Mouse (Mus musculus): ENCODE data around the gene Snorc. TPM values are rescaled to one million over a fixed set of nuclear protein-coding genes. Genes with fewer than 3 reads are reported as not detected.
"Not testable (repeated sequence)": the region's sequence is repeated elsewhere in the genome, so short reads cannot be mapped to it uniquely, and the experiment has no call there.

Snorc gene
- not detected in 2 replicates for polyA plus RNA-seq (2014; fragmentation: Nextera tagmentation; extraction: Ambion mirVana)

DNA sequence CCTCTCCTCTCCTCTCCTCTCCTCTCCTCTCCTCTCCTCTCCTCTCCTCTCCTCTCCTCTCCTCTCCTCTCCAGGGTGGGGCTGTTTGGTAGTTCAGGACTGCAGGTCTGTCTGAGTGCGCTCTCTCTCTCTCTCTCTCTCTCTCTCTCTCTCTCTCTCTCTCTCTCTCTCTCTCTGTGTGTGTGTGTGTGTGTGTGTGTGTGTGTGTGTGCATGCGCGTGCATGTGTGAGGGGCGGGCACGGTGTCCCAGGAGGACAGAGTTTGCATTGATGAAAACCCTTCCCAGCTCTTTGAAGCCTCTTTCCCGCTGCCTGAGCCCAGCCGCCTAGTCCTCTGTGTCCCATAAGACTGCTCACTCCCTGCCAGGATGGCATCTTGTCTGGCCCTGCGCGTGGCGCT is at the start of gene Snorc:
TSS of gene Snorc (plus strand) at position 301 of the 400 bp plus-strand sequence.
- not testable (repeated sequence) for H3K4me1 ChIP-seq (ENCODE audit: control insufficient read depth, insufficient read depth, low read length); H3K4me3 ChIP-seq (ENCODE audit: low read depth, low read length); H3K36me3 ChIP-seq (ENCODE audit: control insufficient read depth, insufficient read depth, low read length); H3K9ac ChIP-seq (ENCODE audit: low read depth, low read length); H3K4me2 ChIP-seq; H3K27ac ChIP-seq (ENCODE audit: low read depth, low read length); ATAC-seq (replicated peaks; ENCODE audit: insufficient number of reproducible peaks, low FRiP score, low TSS enrichment); H3K9me3 ChIP-seq (replicated peaks; ENCODE audit: control insufficient read depth, low read length)
- peaks cover 16% of the 10 kb centered on the region for H3K27me3 ChIP-seq (ENCODE audit: control insufficient read depth, insufficient read depth, low read length)
- 44% methylated on average over 9 of the region's 10 CpGs for WGBS (ENCODE audit: insufficient replicate concordance)

DNA sequence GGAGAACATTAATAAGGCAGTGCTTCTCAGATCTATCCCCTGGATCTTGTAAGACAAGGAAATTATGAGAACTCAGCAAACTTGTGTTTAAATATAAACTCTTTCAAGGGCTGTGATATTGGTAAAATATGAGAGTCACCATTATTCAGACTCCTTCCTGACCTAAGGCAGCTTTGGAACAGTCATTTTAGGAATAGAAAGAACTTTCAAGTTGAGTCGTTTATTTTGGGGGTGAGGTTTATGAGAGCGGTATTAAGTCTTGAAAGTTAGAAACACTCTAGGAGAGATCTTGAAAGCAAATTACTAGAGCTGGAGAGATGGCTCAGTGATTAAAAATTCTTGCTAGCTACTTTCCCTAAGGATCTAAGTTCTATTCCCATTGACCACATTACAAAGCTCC is 34.9 kb upstream of the Snorc start:
- H3K4me2 ChIP-seq: no peak overlapping the region
- H3K9ac ChIP-seq (ENCODE audit: low read depth, low read length): no peak overlapping the region
- H3K36me3 ChIP-seq (ENCODE audit: control insufficient read depth, insufficient read depth, low read length): peaks cover 12% of the 10 kb centered on the region
- no peak overlapping the region for H3K4me3 ChIP-seq (ENCODE audit: low read depth, low read length)
- no peaks in the 10 kb centered on the region for H3K9me3 ChIP-seq (replicated peaks; ENCODE audit: control insufficient read depth, low read length)
- no peak for ATAC-seq (replicated peaks; ENCODE audit: insufficient number of reproducible peaks, low FRiP score, low TSS enrichment)
- H3K4me1 ChIP-seq (ENCODE audit: control insufficient read depth, insufficient read depth, low read length): no peaks in the 10 kb centered on the region
- no peak overlapping the region for H3K27ac ChIP-seq (ENCODE audit: low read depth, low read length)
- H3K27me3 ChIP-seq (ENCODE audit: control insufficient read depth, insufficient read depth, low read length): no peaks in the 10 kb centered on the region
- 94% methylated on average over 2 of the region's 2 CpGs for WGBS (ENCODE audit: insufficient replicate concordance)

GRCm38 (mm10) chr1:87436583-87436982 is 33.5 kb upstream of the Snorc start:
- Histone ChIP-seq H3K9ac (ENCODE audit: low read depth, low read length) (no peak overlapping the region), H3K36me3 (ENCODE audit: control insufficient read depth, insufficient read depth, low read length) (peaks cover 10% of the 10 kb centered on the region), H3K27ac (ENCODE audit: low read depth, low read length) (no peak overlapping the region), H3K27me3 (ENCODE audit: control insufficient read depth, insufficient read depth, low read length) (no peaks in the 10 kb centered on the region), H3K4me1 (ENCODE audit: control insufficient read depth, insufficient read depth, low read length) (no peaks in the 10 kb centered on the region), H3K4me2 (no peak overlapping the region), H3K9me3 (replicated peaks; ENCODE audit: control insufficient read depth, low read length) (no peaks in the 10 kb centered on the region), H3K4me3 (ENCODE audit: low read depth, low read length) (no peak overlapping the region)
- ATAC-seq (replicated peaks; ENCODE audit: insufficient number of reproducible peaks, low FRiP score, low TSS enrichment): no peak
- 58% methylated on average over 6 of the region's 6 CpGs for WGBS (ENCODE audit: insufficient replicate concordance)

GRCm38 (mm10) chr1:87447183-87448104 is 22.6 kb upstream of the Snorc start:
- H3K9me3 ChIP-seq (replicated peaks; ENCODE audit: control insufficient read depth, low read length): no peaks in the 10 kb centered on the region
- no peaks in the 10 kb centered on the region for H3K27me3 ChIP-seq (ENCODE audit: control insufficient read depth, insufficient read depth, low read length)
- no peak overlapping the region for H3K4me2 ChIP-seq
- no peak overlapping the region for H3K9ac ChIP-seq (ENCODE audit: low read depth, low read length)
- H3K36me3 ChIP-seq (ENCODE audit: control insufficient read depth, insufficient read depth, low read length): peaks cover 12% of the 10 kb centered on the region; the same call in 1 of the 2 replicates
- ATAC-seq (replicated peaks; ENCODE audit: insufficient number of reproducible peaks, low FRiP score, low TSS enrichment): no peak
- H3K4me3 ChIP-seq (ENCODE audit: low read depth, low read length): no peak overlapping the region
- no peaks in the 10 kb centered on the region for H3K4me1 ChIP-seq (ENCODE audit: control insufficient read depth, insufficient read depth, low read length)
- no peak overlapping the region for H3K27ac ChIP-seq (ENCODE audit: low read depth, low read length)
- WGBS (ENCODE audit: insufficient replicate concordance): 41% methylated on average over 5 of the region's 5 CpGs

DNA sequence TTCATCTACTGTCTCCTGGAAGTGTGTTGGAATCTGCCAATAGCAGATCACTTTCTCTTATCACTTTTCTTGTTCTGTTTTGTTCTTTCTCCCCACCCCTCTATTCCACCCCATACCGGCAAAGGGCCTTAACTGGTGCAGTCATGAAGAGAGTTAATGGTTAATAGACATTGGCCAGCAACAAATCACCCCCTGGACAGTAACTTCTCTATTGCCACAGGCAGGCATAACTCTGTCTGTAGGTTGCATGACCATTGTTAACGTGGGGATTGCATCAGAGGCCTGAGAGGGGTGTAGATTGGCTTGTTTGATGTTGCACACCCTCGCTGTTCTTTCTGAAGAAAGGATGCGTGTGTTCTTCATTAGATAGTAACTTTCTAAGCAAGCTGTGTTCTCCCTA is 20.6 kb upstream of the Snorc start:
- Histone ChIP-seq H3K4me3 (ENCODE audit: low read depth, low read length) (no peak overlapping the region), H3K36me3 (ENCODE audit: control insufficient read depth, insufficient read depth, low read length) (peaks cover 12% of the 10 kb centered on the region; the same call in 1 of the 2 replicates), H3K4me1 (ENCODE audit: control insufficient read depth, insufficient read depth, low read length) (no peaks in the 10 kb centered on the region), H3K9me3 (replicated peaks; ENCODE audit: control insufficient read depth, low read length) (no peaks in the 10 kb centered on the region), H3K9ac (ENCODE audit: low read depth, low read length) (no peak overlapping the region), H3K4me2 (no peak overlapping the region), H3K27ac (ENCODE audit: low read depth, low read length) (no peak overlapping the region), H3K27me3 (ENCODE audit: control insufficient read depth, insufficient read depth, low read length) (no peaks in the 10 kb centered on the region)
- ATAC-seq (replicated peaks; ENCODE audit: insufficient number of reproducible peaks, low FRiP score, low TSS enrichment): no peak
- WGBS (ENCODE audit: insufficient replicate concordance): 83% methylated on average over 4 of the region's 4 CpGs

- Histone ChIP-seq H3K4me1 (ENCODE audit: control insufficient read depth, insufficient read depth, low read length) (no peaks in the 10 kb centered on the region), H3K4me3 (ENCODE audit: low read depth, low read length) (no peak overlapping the region), H3K27me3 (ENCODE audit: control insufficient read depth, insufficient read depth, low read length) (no peaks in the 10 kb centered on the region), H3K36me3 (ENCODE audit: control insufficient read depth, insufficient read depth, low read length) (no peaks in the 10 kb centered on the region), H3K27ac (ENCODE audit: low read depth, low read length) (no peak overlapping the region), H3K9me3 (replicated peaks; ENCODE audit: control insufficient read depth, low read length) (peaks cover 4% of the 10 kb centered on the region; the same call in 1 of the 2 replicates), H3K4me2 (no peak overlapping the region), H3K9ac (ENCODE audit: low read depth, low read length) (no peak overlapping the region)
- 88% methylated on average over 1 of the region's 1 CpGs for WGBS (ENCODE audit: insufficient replicate concordance)
- ATAC-seq (replicated peaks; ENCODE audit: insufficient number of reproducible peaks, low FRiP score, low TSS enrichment): no peak
These were observed 13.6 kb upstream of the Snorc start for GRCm38 (mm10) chr1:87456425-87456824.

DNA sequence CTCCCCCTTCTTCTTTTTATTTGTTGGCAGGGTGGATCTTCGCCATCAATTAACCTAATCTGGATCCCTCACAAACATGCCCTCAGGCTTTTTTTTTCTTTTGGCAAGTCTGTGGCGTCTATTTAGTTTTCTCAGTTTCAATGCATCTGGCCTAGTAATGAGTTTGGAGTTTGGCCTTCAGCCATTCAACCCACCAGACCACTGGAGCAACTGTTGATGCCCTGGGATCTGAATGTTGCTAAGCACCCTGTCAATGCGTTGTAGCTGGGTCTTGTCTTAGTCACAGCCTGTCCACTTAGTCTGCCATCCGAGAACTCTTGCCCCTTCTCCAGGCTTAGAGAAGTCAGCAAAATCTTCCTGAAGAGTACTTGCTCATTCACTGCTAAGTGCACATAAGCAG is 12.0 kb upstream of the Snorc start:
- 85% methylated on average over 4 of the region's 4 CpGs for WGBS (ENCODE audit: insufficient replicate concordance)
- no peak overlapping the region for H3K27ac ChIP-seq (ENCODE audit: low read depth, low read length)
- H3K9me3 ChIP-seq (replicated peaks; ENCODE audit: control insufficient read depth, low read length): peaks cover 4% of the 10 kb centered on the region; the same call in 1 of the 2 replicates
- ATAC-seq (replicated peaks; ENCODE audit: insufficient number of reproducible peaks, low FRiP score, low TSS enrichment): no peak
- H3K27me3 ChIP-seq (ENCODE audit: control insufficient read depth, insufficient read depth, low read length): no peaks in the 10 kb centered on the region
- H3K4me2 ChIP-seq: no peak overlapping the region
- H3K36me3 ChIP-seq (ENCODE audit: control insufficient read depth, insufficient read depth, low read length): no peaks in the 10 kb centered on the region
- H3K4me1 ChIP-seq (ENCODE audit: control insufficient read depth, insufficient read depth, low read length): no peaks in the 10 kb centered on the region
- no peak overlapping the region for H3K4me3 ChIP-seq (ENCODE audit: low read depth, low read length)
- H3K9ac ChIP-seq (ENCODE audit: low read depth, low read length): no peak overlapping the region

DNA sequence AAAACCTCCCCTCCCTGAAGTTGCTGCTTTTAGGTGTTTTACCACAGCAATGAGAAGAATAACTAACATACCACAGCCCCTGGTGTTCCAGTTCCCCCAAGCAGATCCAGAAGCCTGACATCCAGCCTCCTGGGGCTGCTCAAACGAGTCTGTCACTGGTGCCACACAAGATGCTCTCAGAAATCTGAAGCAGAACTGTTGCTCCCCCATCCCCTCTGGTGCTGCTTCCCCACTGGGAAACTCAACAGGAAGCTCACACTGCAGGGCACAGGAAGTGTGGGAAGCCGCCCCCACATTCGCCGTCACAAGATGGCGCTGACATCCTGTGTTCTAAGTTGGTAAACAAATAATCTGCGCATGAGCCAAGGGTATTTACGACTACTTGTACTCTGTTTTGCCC is 10.2 kb upstream of the Snorc start:
- H3K4me3 ChIP-seq (ENCODE audit: low read depth, low read length); ATAC-seq (replicated peaks; ENCODE audit: insufficient number of reproducible peaks, low FRiP score, low TSS enrichment); H3K4me2 ChIP-seq; H3K27ac ChIP-seq (ENCODE audit: low read depth, low read length); H3K27me3 ChIP-seq (ENCODE audit: control insufficient read depth, insufficient read depth, low read length); H3K36me3 ChIP-seq (ENCODE audit: control insufficient read depth, insufficient read depth, low read length); H3K4me1 ChIP-seq (ENCODE audit: control insufficient read depth, insufficient read depth, low read length); H3K9me3 ChIP-seq (replicated peaks; ENCODE audit: control insufficient read depth, low read length); H3K9ac ChIP-seq (ENCODE audit: low read depth, low read length): not testable (repeated sequence)
- 86% methylated on average over 5 of the region's 7 CpGs for WGBS (ENCODE audit: insufficient replicate concordance)

DNA sequence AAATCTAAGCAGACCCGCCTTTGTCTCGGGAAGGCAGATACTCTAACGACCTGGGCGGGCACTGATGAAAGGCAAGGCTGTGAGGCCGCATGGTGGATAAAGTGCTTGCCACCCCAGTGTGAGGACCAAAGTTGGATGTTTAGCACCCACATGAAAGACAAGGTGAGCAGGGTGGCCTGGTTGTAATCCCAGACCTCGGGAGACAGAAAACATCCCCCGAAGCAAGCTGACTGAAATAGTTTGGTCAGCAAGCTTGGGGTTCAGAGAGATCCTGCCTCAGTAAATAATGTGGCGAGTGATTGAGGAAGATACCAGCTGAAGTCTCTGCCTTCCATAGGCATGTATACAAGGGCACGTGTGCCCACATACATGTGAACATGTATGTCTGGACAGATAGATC is 2.6 kb upstream of the Snorc start:
- Histone ChIP-seq H3K4me3 (ENCODE audit: low read depth, low read length) (no peak overlapping the region), H3K9me3 (replicated peaks; ENCODE audit: control insufficient read depth, low read length) (no peaks in the 10 kb centered on the region), H3K27ac (ENCODE audit: low read depth, low read length) (no peak overlapping the region), H3K36me3 (ENCODE audit: control insufficient read depth, insufficient read depth, low read length) (no peaks in the 10 kb centered on the region), H3K9ac (ENCODE audit: low read depth, low read length) (no peak overlapping the region), H3K4me2 (no peak overlapping the region), H3K27me3 (ENCODE audit: control insufficient read depth, insufficient read depth, low read length) (0 out of 2 replicates have a peak, but pooled peaks cover 2% of the 10 kb centered on the region), H3K4me1 (ENCODE audit: control insufficient read depth, insufficient read depth, low read length) (no peaks in the 10 kb centered on the region)
- WGBS (ENCODE audit: insufficient replicate concordance): 75% methylated on average over 9 of the region's 9 CpGs
- no peak for ATAC-seq (replicated peaks; ENCODE audit: insufficient number of reproducible peaks, low FRiP score, low TSS enrichment)
